8 mouse cellular contexts compared by ENCODE assay signal in the genomic region with DNA sequence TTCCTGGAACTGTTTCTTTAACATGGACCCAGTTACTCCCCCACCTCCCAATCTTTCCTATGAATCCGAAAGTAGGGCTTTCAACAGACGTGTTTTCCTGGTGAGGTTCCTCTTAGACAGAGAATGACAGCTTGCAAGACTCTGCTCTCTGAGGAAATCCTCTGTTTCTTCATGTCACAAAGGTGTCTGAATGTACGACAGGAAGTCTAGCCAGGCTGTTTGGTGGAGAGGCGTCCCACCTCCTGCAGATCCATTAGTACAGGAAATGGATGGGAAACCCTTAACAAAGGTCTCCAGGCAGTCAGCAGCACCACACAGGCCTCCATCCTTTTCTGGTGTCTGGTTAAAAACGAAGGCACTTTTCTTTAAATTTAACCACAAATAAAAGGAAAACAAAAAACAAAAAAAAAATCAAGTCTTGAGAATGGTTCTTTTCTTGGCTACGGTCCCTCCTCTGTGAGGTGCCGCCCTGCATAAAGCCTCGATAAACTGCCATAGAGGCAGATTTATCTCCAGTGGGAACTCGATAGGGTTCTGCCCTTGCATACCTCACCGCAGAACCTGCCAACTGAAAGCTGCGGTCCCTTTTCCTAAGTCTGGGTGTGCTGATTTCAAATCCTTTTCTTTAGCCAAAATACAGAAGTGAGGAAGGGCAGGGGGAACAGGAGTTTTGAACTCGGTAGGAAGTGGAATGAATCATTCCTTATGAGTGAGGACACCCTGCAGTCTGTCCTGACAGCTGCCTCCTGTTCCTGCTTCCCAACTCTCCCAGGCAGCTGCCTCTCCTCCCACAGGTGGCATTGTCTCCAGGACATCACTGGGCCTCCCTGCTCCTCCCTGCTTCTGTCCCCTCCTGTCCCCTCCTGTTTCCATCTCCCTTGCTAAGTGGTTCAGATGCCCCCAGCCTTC. TPM values are rescaled to one million over a fixed set of nuclear protein-coding genes. Genes with fewer than 3 reads are reported as not detected.
DNase-seq lines count a peak whose midpoint lies in the region; ATAC-seq and TF ChIP-seq lines count a peak whose summit lies in the region.

No protein-coding gene starts in this region.

- H3K4me2 ChIP-seq in heart, embryonic 15.5 days: peak overlapping the region; percentile 82

- peak overlapping the region; percentile 41 for H3K9ac ChIP-seq in liver, adult 2 months (ENCODE audit: low read depth, low read length)
- H3K9ac ChIP-seq in heart, embryonic 15.5 days: peak overlapping the region; percentile 73

- peaks cover 7% of the 10 kb centered on the region for H3K4me1 ChIP-seq in liver, adult 2 months (ENCODE audit: control insufficient read depth, insufficient read depth, low read length)
- H3K4me1 ChIP-seq in brown adipose tissue, adult 24 weeks (ENCODE audit: control insufficient read depth, insufficient read depth, insufficient read length, low read length): peaks cover 14% of the 10 kb centered on the region; the same call in 1 of the 2 replicates
- peaks cover 33% of the 10 kb centered on the region for H3K4me1 ChIP-seq in heart, embryonic 15.5 days (replicated peaks)

- no peak for TF ChIP-seq POLR2A in liver, adult 2 months (IDR thresholded peaks at IDR 0.05; ENCODE audit: extremely low read depth, insufficient read depth, low read length)

- no peak for TF ChIP-seq CTCF in liver, adult 2 months (IDR thresholded peaks at IDR 0.05; ENCODE audit: low read depth, low read length)

- ATAC-seq in heart, embryonic 15.5 days (replicated peaks; ENCODE audit: insufficient number of reproducible peaks, insufficient read depth, low FRiP score, low read depth): no peak
- ATAC-seq in megakaryocyte-erythroid progenitor cell, adult 5-6 weeks (replicated peaks; ENCODE audit: low FRiP score, low TSS enrichment, poor library complexity, severe bottlenecking): peak; percentile 54

- no peaks in the 10 kb centered on the region for H3K9me3 ChIP-seq in heart, embryonic 15.5 days (replicated peaks)

- peaks cover 14% of the 10 kb centered on the region for H3K79me2 ChIP-seq in liver, adult 2 months (ENCODE audit: control insufficient read depth, insufficient read depth, low read length)

- no peaks in the 10 kb centered on the region for H3K27me3 ChIP-seq in liver, adult 2 months (ENCODE audit: control insufficient read depth, insufficient read depth, low read length)
- H3K27me3 ChIP-seq in heart, embryonic 15.5 days: no peaks in the 10 kb centered on the region

- peak; percentile 32 for DNase-seq in liver, adult 2 months (ENCODE audit: extremely low read depth, low read depth, low spot score)
- no peak for DNase-seq in liver
- DNase-seq in kidney, postnatal 25 days: peak; percentile 14 to 54
- DNase-seq in right cerebral cortex, adult 18-20 months: no peak
- DNase-seq in left cerebral cortex, adult 8-10 months (ENCODE audit: low spot score in 2 of 2): no peak

- H3K36me3 ChIP-seq in liver, adult 2 months (ENCODE audit: control insufficient read depth, insufficient read depth, low read length): no peaks in the 10 kb centered on the region
- no peaks in the 10 kb centered on the region for H3K36me3 ChIP-seq in heart, embryonic 15.5 days

- H3K27ac ChIP-seq in liver, adult 2 months (replicated peaks; ENCODE audit: insufficient read depth, low read depth, low read length): no peak overlapping the region; the same call in 1 of the 2 replicates
- H3K27ac ChIP-seq in brown adipose tissue, adult 24 weeks (replicated peaks; ENCODE audit: low read depth, low read length): peak overlapping the region; percentile 10; the same call in 1 of the 2 replicates
- peak overlapping the region; percentile 87 for H3K27ac ChIP-seq in heart, embryonic 15.5 days

- peak overlapping the region; percentile 99 for H3K4me3 ChIP-seq in liver, adult 2 months (ENCODE audit: insufficient read depth, low read depth, low read length)
- peak overlapping the region; percentile 87 for H3K4me3 ChIP-seq in brown adipose tissue, adult 24 weeks (ENCODE audit: insufficient read depth, low read depth, low read length)
- peak overlapping the region; percentile 87 for H3K4me3 ChIP-seq in heart, embryonic 15.5 days

- 29% methylated on average over 12 of the region's 12 CpGs for WGBS in liver, adult 2 months
- 7% methylated on average over 12 of the region's 12 CpGs for whole genome bisulfite sequencing in heart, embryonic 15.5 days

RNA-seq across cellular contexts. Expression of a gene that starts 24.9 kb away (rescaled TPM):
- 9.7 and 10.2 TPM in 2 replicates for total RNA-seq in liver, adult 2 months (2014; rRNA removed)
- polyA plus RNA-seq in liver, adult 2 months (2012; rRNA removed): 9.3 and 12.8 TPM in 2 replicates
- polyA plus RNA-seq in brown adipose tissue, adult 24 weeks (2012; ENCODE audit: insufficient read depth, insufficient read length, missing spikeins): 7.9 and 11.2 TPM in 2 replicates
- polyA plus RNA-seq in heart, embryonic 15.5 days (2015; fragmentation: Nextera tagmentation; extraction: Ambion mirVana): 22.2 and 27.3 TPM in 2 replicates
- total RNA-seq in megakaryocyte-erythroid progenitor cell, adult 5-6 weeks (2014; fragmentation: Nextera tagmentation): 1.2 TPM in 1 of 2 replicates, not detected in the other
- total RNA-seq in megakaryocyte-erythroid progenitor cell, adult 5-6 weeks (2017): 0.84 and 1.8 TPM in 2 replicates
- total RNA-seq in left cerebral cortex, adult 8-10 months (2022): 10 to 100 TPM in 1 of 4 experiments, 1 to 10 TPM in 3; 7.9 to 11.2 (median 9.4) TPM

RNA-seq across cellular contexts. Expression of a gene that starts 56.4 kb away (rescaled TPM):
- 0.27 and 0.37 TPM in 2 replicates for total RNA-seq in liver, adult 2 months (2014; rRNA removed)
- polyA plus RNA-seq in liver, adult 2 months (2012; rRNA removed): 0.05 and 0.06 TPM in 2 replicates
- 0.92 and 1.2 TPM in 2 replicates for polyA plus RNA-seq in brown adipose tissue, adult 24 weeks (2012; ENCODE audit: insufficient read depth, insufficient read length, missing spikeins)
- 5.3 and 6.0 TPM in 2 replicates for polyA plus RNA-seq in heart, embryonic 15.5 days (2015; fragmentation: Nextera tagmentation; extraction: Ambion mirVana)
- not detected in 2 replicates for total RNA-seq in megakaryocyte-erythroid progenitor cell, adult 5-6 weeks (2014; fragmentation: Nextera tagmentation)
- not detected in 2 replicates for total RNA-seq in megakaryocyte-erythroid progenitor cell, adult 5-6 weeks (2017)
- total RNA-seq in left cerebral cortex, adult 8-10 months (2022): 10 to 100 TPM; 20.7 to 27.1 (median 25.0) TPM

Comparison
In these comparisons a context has a peak if more than half of its experiments do, and no peak if none do; other contexts are left out.
1. DNase-seq: peak in liver, adult 2 months (single experiment) and kidney, postnatal 25 days (2 of 2); none in liver (single experiment), right cerebral cortex, adult 18-20 months (single experiment) and left cerebral cortex, adult 8-10 months (0 of 2).
2. RNA of a gene that starts 56.4 kb away (total RNA-seq): 20.7 to 27.1 TPM in left cerebral cortex, adult 8-10 months; 0.27 to 0.37 TPM in liver, adult 2 months and not detected in megakaryocyte-erythroid progenitor cell, adult 5-6 weeks; every median in the first group is over 10 times any median in the second.
3. Peak in every context shown above with its lines, with median percentiles within 50 percentile points of each other: H3K4me3 ChIP-seq.